Mouse (Mus musculus) regulatory T cell (primary cell): ENCODE results near the gene Vwa1.

ENCODE experiments used
- in situ Hi-C: fragments of 300-600 bp; cut with MboI, MseI; formaldehyde crosslinking; loops from one replicate; pipeline ENCODE4 v1.15.1; 2025; ENCODE audit warnings: high pct_unique_total_duplicates

Gene Vwa1

DNA sequence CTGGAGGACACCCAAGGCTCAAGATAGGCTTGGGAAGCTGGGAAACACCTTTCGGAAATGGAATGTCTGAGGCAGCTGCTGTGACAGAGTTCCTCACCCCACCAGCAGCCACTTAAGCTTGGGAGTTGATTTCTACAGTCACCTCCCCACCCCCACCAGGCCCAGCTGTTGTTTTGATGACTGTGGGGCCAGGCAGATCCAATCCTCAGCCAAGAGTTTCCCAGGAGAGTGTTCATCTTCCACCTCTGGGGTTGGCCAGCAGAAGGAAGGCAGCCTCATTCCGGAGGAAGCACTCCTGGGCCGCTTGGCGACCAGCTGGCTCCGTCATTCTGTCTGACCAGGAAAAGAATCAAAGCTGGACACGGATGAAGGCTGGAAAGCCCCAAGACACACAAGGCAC, 6.4 kb upstream of the Vwa1 start:
- in situ Hi-C loops: no loop called here

DNA sequence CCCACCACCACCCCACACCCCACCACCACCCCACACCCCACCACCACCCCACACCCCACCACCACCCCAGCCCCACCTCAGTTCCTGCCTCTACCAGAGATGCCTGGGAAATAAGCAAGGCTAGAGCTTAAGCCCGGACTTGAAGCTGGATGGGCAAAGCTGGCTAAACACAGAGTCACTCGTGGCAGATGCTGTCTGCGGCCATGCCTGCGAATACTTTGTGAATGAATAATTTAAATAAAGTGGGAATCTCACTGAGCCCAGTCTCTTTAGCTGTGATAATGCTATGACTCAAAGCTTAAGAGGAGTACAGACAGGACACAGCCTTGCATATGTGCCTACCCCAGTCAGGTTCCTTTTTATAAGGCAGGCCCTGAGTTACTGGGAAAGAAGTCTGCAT, 5.0 kb upstream of the Vwa1 start:
- in situ Hi-C loops: no loop called here

DNA sequence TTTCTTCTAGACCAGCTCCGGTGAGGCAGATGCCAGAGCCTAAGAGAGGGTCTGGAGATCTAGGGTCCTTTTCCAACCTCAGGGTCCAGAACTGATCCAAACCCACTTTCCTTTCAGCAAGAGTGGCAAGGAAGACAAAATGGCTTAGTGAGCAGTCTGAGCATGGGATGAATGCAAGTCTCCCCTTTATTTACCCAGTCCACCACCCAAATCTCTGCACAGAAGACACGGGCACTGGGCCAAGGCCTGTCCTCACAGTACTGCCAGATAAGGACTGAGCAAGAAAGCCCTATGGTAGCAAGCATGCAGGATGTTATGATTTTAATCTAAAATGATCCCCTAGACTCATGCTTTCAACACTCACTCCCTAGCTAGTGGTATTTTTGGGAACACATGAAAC, 3.3 kb upstream of the Vwa1 start:
- in situ Hi-C loops: no loop called here

DNA sequence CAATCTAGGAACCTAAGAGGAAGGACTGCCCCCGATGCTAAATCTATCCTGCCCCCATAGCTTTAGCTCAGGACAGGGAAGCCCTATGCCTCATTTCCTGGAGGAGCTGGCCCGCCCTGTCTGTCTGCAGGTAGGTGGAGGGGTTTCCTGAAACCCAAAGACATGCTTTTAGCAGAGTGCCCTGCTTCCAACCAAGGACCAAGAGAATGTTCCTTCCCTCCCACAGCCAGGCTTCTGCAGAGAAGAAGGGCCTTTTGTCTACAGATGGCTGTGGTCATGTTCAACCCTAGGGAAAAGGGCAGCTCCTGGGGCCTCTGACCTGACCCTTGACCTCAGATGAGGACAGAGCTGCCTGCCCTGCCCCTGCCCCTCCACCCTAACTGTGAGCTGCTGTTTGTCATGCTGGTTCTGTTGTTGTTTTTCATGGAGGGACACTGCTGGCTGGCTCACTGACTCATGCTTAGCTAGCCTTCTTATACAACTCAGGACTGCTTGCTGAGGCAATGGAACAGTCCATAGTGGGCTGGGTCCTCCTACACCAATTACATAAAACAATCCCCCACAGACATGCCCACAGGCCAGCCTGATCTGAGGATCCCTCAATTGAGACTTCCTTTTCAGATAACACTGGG, 2.3 kb upstream of the Vwa1 start:
- in situ Hi-C loops: no loop called here

DNA sequence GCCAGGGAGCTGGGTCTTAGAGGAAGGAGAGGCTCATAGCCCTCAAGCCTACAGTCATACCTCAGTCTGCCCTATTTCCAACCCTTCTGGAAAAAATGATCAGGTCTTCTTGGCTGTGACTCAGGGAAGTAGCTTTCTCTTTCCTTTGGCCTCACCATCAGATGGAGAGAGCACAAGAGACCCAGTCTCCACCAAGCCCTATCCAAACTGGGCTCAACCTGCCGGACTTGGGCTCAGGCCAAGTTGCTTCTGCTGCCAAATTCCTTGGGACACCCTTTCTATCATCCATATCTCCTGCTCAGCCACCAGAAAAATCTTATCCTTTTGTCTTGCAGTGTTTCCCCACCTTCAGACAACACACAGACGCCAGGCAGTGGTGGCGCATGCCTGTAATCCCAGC, 1.4 kb upstream of the Vwa1 start:
- in situ Hi-C loops: no loop called here

DNA sequence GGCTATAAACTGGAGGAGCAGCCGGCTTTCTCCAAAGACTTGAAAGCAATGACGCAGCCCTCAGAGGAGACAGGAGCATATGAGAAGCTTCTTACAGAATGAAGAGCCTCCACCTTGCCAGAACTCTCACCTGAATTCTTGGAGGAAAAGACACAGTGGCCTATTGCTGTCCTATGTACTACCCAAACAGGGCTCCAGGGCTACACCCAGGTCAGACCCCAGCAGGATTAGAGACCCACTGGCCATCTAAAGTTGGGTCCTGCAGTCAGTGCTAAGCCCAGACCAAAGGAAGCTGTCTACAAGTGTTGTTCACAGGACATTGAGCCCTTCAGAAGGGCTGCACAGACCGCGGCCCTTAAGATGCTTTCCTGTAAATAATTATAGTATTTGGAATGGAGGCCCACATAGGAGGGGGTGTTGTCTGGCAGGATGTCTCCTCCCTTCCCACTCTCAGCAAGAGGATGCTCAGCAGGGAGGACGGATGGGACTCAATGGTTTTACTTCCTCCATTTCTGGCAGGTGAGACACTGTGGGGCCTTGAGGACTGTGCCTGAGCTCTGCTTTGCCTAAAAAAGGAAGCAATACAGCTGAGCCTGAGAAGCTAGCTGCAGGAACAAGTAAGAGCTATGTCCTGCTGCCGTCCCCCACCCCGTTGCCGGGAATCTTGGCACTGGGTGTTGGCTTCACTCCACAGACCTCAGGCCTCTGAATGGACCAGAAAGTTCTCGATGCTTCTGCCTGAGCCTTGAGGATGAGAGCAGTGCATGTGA, 658 bp upstream of the Vwa1 start:
- in situ Hi-C loops: no loop called here

DNA sequence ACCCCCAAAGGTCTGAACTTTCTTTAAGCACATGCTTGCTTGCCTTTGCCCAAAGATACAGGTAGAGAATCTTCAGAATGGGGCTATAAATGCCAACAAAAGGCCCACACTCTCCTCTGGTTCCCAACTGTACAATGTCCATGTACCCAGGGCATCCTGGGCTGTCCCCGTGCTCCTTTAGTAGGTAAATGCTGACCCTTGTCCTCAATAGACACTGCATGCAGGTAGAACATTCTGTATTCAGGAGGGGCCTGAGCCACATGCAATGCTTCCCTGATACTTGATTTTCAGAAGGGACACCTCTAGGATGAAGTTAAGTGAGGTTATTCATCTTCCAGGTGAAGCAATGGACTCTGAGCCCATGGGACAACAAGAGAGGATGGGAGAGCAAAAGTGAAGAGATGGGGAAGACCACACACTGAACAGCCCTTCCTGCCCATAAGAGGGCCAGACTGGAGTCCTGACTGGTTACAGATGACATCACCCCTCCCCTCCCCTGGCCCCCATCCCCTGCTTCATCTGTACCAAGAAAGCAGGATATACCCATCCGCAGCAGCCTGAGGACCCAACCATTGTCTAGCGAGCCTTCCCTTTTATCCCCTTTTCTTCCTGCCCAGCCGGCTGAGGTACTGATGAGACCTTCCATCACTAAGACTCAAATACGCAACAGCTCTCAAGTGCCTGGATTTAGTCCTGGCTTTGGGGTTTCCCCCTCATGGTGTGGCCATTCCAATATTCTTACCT, 991 bp downstream of the Vwa1 start:
- in situ Hi-C loops: no loop called here

DNA sequence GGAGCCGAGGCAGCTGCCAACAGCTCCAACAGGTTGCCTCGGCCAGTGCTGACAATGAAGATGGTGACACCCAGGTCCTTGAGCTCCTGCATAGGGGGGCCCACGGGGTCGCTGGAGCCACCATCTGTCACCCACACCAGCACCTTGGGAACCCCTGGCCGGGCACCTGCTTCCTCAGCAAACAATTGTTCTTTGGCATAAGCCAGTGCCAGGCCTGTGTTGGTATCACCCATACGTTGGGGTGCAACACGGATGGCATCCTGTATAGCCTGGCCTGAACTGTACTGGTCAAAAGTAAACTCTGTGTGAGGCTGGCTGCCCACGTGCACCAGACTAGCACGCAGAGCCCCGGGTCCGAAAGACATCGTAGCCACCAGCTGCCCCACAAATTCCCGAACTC, 1.7 kb downstream of the Vwa1 start:
- in situ Hi-C loops: no loop called here

DNA sequence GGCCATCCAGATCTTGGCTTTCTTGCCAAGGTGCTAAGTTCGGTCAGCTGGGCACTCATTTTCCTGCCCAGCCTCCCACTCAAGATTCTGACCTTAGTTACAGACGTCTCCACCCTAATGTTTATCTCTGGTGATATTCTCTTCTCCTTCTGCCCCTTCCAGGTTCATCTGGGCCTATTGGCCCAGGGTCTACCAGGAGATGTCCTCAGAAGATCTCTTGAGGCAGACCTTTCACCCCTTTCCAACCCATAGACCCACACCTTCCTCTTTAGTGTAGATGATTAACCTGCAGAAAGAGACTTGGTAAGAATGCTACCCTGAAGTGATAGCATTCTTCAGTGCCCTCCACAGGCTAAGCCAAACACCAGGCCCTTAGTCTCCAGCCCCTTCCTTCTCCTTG, 2.8 kb downstream of the Vwa1 start:
- in situ Hi-C loops: no loop called here

DNA sequence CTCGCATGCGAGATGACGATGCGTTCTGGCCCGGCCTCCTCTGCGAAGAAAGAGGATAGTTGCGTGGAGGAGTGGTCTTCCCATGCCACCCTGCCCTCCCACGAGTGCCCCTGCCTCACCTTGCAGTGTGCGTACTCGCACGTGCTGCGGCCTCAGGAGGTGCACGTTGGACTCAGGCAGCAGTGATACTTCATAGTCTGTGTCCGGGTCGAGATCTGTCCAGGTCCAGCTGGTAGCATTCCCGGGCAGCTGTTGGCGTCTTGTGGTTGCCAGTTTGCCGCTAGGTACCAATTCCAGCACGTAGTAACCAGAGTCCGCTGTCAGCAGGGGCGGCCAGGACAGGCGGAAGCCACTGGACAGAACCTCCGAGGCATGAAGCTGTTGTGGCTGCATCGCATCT, 3.9 kb downstream of the Vwa1 start:
- in situ Hi-C loops: no loop called here

DNA sequence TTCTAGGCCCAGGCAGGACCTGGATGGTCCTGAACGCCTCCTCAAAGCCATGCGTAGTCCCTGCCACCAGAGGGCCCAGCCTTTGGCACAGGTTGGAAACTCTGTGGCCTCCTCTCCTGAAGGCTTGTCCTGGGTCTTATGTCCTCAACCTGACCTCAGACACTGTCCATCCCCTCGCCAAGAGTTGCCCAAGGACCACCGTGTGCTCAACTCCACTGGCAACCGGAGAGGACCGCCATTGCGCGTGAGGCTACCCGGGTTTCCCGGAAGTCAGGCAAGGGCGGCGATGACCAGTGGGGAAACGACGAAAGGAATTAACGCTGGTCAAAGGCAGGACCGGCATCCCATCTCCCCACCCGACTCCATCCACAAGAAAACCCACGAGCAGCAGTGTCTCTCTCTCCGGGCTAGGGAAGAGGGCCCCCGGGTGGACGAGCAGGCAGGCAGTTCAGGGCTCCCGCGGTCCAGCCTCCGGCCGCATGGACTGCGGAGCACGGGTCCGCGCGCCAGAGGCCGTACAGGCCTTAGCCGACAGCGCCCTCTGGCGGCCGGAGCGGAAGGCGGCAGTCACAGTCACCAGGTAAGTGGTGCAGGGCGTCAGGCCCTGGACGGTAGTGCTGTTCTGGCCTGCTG, 4.5 kb downstream of the Vwa1 start:
- in situ Hi-C loops: loop anchor here (5.0 kb wide), 1 partner anchor 48 kb away; no protein-coding TSS in a partner anchor

DNA sequence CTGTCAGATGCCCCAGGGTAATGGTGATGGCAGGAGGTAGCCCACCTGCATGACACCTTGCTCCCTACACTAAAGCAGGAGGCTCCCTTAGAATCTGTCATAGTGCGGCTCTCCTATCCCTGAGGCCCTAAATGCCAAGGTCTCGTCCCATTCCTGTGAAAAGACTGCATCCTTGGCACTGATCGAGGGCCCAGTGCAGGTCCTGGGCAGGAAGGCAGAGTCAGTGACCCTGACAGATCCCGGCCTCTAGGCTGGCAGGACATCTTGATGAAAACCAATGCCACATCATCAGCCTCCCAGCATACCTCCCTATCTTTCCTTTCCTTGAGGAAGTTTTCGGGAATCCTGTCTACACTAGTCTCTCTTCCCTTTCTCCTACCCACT, 5.0 kb downstream of the Vwa1 start:
- in situ Hi-C loops: loop anchor here (5.0 kb wide), 1 partner anchor 47 kb away; no protein-coding TSS in a partner anchor

DNA sequence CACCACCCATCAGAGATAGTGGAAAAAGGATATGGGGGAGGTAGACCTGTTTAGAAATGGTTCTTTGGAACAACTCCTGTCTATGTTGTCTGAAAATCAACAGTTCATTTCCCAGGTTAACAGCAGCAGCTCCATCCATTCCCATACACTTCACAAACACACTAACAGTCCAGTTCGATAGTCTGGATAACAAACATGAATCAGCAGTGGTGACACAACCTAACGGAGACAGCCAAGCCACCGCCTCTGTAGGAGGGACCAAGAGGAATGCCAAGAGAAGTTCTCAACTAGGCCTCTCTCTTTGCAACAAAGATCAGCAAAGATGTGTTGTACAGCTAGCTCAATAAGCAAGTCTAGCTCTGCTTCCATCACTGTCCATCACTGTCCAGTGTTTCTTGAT, 12.1 kb downstream of the Vwa1 start:
- in situ Hi-C loops: no loop called here

DNA sequence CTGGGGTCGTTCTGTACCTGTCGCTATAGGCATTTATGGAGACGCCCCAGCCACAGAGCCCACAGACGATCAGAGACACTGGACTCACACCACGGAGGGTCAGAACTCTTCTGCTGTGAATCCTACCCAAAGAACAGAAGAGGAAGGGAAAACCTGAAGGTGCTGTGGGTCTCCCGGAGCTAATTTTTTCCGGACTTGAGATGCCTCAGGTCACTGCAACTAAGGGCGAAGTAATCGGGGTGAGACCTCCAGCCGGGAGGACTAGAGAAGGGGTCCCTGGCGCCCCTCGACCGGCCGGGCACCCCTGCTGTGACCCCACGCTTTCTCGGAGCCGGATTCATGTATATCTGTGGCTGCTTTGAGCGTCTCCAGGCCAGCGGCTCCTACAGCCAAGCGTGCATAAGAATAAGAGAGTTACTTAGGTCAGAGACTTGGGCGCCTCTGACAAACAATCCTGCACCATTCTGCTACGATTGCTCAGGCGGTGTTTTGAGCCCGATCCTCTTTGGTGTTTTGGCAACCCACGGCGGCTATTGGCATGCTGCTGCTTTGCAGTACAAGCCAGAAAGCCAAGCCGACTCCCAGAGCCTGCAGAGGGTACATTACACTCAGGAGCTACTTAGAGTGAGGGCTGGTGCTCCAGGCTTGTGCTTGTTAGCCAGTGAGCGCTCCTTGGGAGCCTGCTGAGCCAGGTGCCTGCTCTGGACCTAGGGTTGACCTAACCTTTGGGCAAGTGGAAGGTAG, 13.0 kb downstream of the Vwa1 start:
- in situ Hi-C loops: no loop called here

DNA sequence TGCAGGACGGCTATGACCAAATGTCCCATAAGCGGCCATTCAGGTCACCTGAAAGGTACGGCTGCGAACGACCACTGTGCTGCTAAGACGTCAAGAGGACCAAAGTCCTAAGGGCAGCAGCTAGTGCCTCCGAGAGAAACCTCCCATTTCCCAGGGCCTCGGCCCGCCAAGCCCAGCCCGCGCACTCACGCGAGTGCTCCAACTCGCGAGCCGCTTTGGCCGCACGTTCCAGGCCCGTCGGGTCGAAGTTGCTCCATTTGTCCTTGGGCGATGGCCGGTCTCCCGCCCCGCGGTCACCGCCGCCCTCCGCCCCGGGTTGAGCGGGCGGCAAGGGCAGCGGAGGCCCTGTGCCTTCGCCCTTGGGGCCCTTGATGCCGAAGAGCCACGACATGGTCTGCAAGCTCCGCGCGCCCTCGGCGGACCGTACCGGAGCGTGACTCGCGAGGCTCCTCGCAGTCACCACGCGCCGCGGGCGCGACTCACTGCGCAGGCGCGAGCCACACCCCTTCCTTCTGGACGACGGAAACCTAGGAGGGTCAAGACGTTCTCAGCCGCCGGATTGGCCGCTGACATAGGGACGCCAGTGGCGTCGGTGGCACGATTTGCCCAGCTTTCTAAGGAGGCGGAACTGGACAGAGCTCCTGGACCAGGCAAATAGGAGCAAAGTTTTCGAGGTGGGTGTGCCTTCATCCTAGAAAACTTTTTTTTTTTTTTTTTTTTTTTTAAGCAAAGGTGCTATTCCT, 13.7 kb downstream of the Vwa1 start, which contains the start of gene Atad3a:
Atad3a (minus strand) TSS at position 481 of the 743 bp plus-strand sequence.
- in situ Hi-C loops: no loop called here

DNA sequence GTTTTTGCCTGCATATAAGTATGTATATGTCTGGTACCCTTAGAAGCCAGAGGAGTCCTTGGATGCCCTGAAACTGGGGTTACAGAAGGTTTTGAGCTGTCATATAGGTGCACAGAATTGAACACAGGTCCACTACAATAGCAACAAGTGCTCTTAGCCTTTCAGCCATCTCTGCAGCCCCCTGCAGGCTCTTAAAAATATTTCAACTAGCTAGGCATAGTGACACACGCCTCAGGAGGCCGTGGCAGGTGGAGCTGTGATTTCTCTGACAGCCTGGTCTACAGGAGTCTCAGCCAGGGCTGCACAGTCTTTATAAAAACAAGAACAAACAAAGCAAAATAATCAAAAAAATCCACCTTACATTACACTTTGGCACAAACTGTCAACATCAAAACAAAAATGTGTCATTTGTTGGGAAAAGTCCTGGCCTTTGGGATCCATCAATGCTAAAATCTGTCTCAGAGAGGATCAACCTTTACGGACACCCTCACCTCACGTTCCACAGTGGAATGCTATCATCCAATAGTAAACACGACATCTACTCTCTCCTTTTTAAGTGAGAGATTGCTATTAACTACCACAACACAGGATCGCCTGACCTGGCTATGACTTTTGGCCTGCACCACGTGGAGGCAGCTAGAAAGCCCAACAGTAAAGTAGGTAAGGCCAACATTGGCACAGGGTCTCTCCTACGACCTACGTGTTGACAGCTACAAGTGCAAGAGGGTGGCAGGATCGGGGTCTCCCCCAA, 14.5 kb downstream of the Vwa1 start:
- in situ Hi-C loops: no loop called here

DNA sequence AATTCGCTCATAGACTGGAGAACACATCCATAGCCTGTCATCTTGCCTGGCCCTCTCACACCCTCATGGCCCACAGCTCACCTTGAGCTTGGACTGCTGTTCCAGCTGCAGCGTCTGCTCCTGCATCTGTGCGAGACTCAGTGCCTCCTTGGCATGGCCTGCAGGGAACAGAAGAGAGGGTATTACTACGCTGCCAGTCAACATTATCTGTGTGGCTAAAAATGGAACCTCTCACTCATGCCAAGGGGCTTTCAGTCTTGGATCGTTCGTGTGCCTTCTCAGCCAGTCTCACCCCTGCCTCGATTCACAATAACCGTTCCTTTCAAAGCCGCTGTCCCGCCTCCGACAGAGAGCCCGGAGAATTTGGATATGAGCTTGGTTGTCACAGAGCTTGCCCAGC, 17.5 kb downstream of the Vwa1 start:
- in situ Hi-C loops: no loop called here

DNA sequence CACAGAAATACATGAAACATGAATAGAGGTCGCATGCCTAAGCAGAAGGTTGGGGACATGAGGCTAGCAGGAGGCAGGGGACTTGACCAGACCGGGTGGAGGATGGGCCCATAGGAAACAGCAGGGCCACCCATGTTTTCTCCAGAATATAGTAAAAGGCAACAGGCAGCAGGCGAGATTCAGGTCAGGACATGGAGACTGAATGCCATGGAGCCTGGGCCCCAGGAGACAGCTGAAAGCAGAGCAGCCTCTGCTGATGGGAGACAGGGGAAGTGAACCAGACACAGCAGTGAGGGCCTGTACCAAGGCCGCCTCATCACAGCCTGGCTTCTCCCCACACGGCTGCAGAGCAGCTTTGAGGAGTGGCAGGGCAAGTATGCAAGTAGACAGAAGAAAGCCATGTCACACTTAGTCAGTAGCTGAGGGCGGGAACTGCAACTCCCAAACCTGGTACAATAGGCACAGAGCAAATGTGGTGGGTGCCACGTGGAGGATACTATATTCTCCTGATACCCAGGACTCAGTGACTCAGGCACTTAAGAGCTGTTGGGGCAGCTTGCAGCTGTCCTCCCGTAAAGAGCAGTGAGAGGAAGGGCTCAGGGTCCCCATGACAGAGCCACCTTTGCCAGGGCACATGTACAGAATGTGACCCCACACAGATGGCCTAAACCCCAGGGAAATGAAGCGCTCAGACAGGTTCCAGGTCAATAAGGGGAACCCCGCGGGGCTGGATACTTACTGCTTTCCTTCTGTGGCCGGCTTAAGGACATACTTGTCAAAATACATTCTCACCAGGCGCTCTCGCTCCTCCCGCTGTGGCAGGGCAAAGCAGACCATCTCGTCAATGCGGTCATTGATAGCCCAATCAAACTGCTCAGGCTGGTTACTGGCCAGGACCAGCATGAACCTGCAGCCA, 27.7 kb downstream of the Vwa1 start:
- in situ Hi-C loops: no loop called here

DNA sequence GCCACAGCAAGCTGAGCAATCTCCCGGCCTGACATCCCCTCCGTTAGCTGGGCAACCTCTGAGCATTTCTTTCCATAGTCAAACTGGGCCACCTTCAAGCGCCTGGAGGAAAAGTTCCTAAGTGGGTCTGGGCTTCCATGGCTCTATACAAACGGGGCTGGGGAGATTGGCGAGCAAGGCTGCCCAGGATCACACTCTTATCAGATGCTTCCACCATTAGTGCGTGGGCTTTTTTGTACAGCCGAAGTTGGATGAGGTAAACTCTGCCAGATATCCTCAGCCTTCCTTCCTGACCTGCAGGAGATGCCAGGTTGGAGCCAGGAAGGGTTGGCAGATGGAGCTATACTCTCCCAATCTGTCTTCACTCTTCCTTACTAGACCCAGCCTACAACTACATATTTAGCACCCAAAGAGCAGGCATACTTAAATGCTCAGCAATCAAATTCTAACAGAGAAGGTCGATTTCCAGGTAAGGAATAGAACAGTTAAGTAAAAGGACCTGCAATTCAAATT, 28.4 kb downstream of the Vwa1 start:
- in situ Hi-C loops: no loop called here
